Mouse (Mus musculus) cerebellum, postnatal 4 days (tissue): ENCODE data around the gene Prkra.

Source experiments
- DNase-seq, 2 experiments: peaks; one replicate each; pipeline ENCODE4 v3.0.0; 2022; ENCODE audit warnings: low spot score in 2 of 2, mixed read lengths in 1 of 2

Gene Prkra

GRCm38 (mm10) chr2:76647883-76648570, at the start of gene Prkra, which contains the start of gene Pjvk:
Prkra (minus strand) TSS chr2:76648015.
Pjvk (plus strand) TSS chr2:76648476.
- peak; percentile 99 for DNase-seq

GRCm38 (mm10) chr2:76695290-76695689, 47.5 kb upstream of the Prkra start:
- DNase-seq, result no peak

- no peak for DNase-seq
Measured at GRCm38 (mm10) chr2:76693765-76694164, 46.0 kb upstream of the Prkra start.

- no peak for DNase-seq
Measured at GRCm38 (mm10) chr2:76690436-76691204, 42.8 kb upstream of the Prkra start.

- no peak for DNase-seq
Measured at GRCm38 (mm10) chr2:76688162-76688561, 40.3 kb upstream of the Prkra start.

GRCm38 (mm10) chr2:76687608-76688007, 39.8 kb upstream of the Prkra start:
- DNase-seq, result no peak

- no peak for DNase-seq
Measured at GRCm38 (mm10) chr2:76686986-76687385, 39.2 kb upstream of the Prkra start.

GRCm38 (mm10) chr2:76682301-76682700, 34.5 kb upstream of the Prkra start:
- DNase-seq, result no peak

GRCm38 (mm10) chr2:76676401-76677226, 28.8 kb upstream of the Prkra start:
- no peak for DNase-seq

GRCm38 (mm10) chr2:76675949-76676348, 28.1 kb upstream of the Prkra start:
- DNase-seq, result no peak

GRCm38 (mm10) chr2:76675451-76675850, 27.6 kb upstream of the Prkra start:
- peak in 1 of 2 experiments; percentile 33 for DNase-seq

GRCm38 (mm10) chr2:76674725-76675427, 27.1 kb upstream of the Prkra start, which contains the start of gene Plekha3:
Plekha3 (plus strand) TSS chr2:76675281.
- DNase-seq, result peak; percentile 69 to 76

- DNase-seq, result peak in 1 of 2 experiments; percentile 29
Measured at GRCm38 (mm10) chr2:76673472-76674081, 25.8 kb upstream of the Prkra start.

GRCm38 (mm10) chr2:76672966-76673392, 25.2 kb upstream of the Prkra start, which contains the start of gene Fkbp7:
Fkbp7 (minus strand) TSS chr2:76673116.
- peak; percentile 78 to 94 for DNase-seq

- no peak for DNase-seq
Measured at GRCm38 (mm10) chr2:76672134-76672745, 24.4 kb upstream of the Prkra start.

GRCm38 (mm10) chr2:76671641-76672040, 23.8 kb upstream of the Prkra start:
- no peak for DNase-seq

GRCm38 (mm10) chr2:76667200-76667599, 19.4 kb upstream of the Prkra start:
- DNase-seq, result no peak

GRCm38 (mm10) chr2:76665531-76665930, 17.7 kb upstream of the Prkra start:
- no peak for DNase-seq

GRCm38 (mm10) chr2:76659419-76659818, 11.6 kb upstream of the Prkra start:
- DNase-seq, result no peak

- DNase-seq, result no peak
Measured at GRCm38 (mm10) chr2:76658551-76658950, 10.7 kb upstream of the Prkra start.
